Mouse (Mus musculus) CH12F3 (cell line): ENCODE data around the gene Gm17402.

Source experiments
- in situ Hi-C: fragments of 300-500 bp; cut with MboI; formaldehyde crosslinking; loops from 2 replicates; pipeline ENCODE4 v1.14.3; 2020; ENCODE audit warnings: low sequenced_read_pairs

Gene Gm17402

GRCm38 (mm10) chr3:67375063-67375462 is at the start of gene Gm17402:
Gene Gm17402, minus strand, starts transcription at chr3:67375163.
- in situ Hi-C loops: no loop called here

GRCm38 (mm10) chr3:67378215-67378614 is 3.3 kb upstream of the Gm17402 start:
- in situ Hi-C loops: no loop called here

- in situ Hi-C loops: loop anchor here (25.0 kb wide), 1 partner anchor 663 kb away; no protein-coding TSS in a partner anchor
Measured at GRCm38 (mm10) chr3:67374360-67374778, 594 bp downstream of the Gm17402 start.

- in situ Hi-C loops: loop anchor here (25.0 kb wide), 1 partner anchor 663 kb away; no protein-coding TSS in a partner anchor
Measured at GRCm38 (mm10) chr3:67373872-67374271, 1.1 kb downstream of the Gm17402 start, which contains the start of gene Mlf1. Gene Mlf1, plus strand, starts transcription at chr3:67374097.

GRCm38 (mm10) chr3:67372781-67373180 is 2.2 kb downstream of the Gm17402 start:
- in situ Hi-C loops: loop anchor here (25.0 kb wide), 1 partner anchor 665 kb away; no protein-coding TSS in a partner anchor

GRCm38 (mm10) chr3:67372194-67372593 is 2.8 kb downstream of the Gm17402 start:
- in situ Hi-C loops: loop anchor here (25.0 kb wide), 1 partner anchor 665 kb away; no protein-coding TSS in a partner anchor

- in situ Hi-C loops: loop anchor here (25.0 kb wide), 1 partner anchor 668 kb away; no protein-coding TSS in a partner anchor
Measured at GRCm38 (mm10) chr3:67369407-67370079, 5.4 kb downstream of the Gm17402 start.

GRCm38 (mm10) chr3:67367481-67367880 is 7.5 kb downstream of the Gm17402 start:
- in situ Hi-C loops: loop anchor here (25.0 kb wide), 1 partner anchor 670 kb away; no protein-coding TSS in a partner anchor

GRCm38 (mm10) chr3:67366087-67366892 is 8.7 kb downstream of the Gm17402 start:
- in situ Hi-C loops: loop anchor here (25.0 kb wide), 1 partner anchor 671 kb away; no protein-coding TSS in a partner anchor

- in situ Hi-C loops: loop anchor here (25.0 kb wide), 1 partner anchor 679 kb away; no protein-coding TSS in a partner anchor
Measured at GRCm38 (mm10) chr3:67358376-67358775, 16.6 kb downstream of the Gm17402 start.

GRCm38 (mm10) chr3:67352763-67353149 is 22.2 kb downstream of the Gm17402 start:
- in situ Hi-C loops: loop anchor here (5.0 to 25.0 kb wide), 2 partner anchors 210 to 685 kb away; no protein-coding TSS in a partner anchor

- in situ Hi-C loops: loop anchor here (5.0 to 25.0 kb wide), 2 partner anchors 210 to 685 kb away; no protein-coding TSS in a partner anchor
Measured at GRCm38 (mm10) chr3:67352128-67352762, 22.7 kb downstream of the Gm17402 start.

- in situ Hi-C loops: loop anchor here (5.0 to 25.0 kb wide), 2 partner anchors 211 to 686 kb away; no protein-coding TSS in a partner anchor
Measured at GRCm38 (mm10) chr3:67351406-67352127, 23.4 kb downstream of the Gm17402 start.

- in situ Hi-C loops: loop anchor here (10.0 to 25.0 kb wide), 2 partner anchors 934 to 1012 kb away; no protein-coding TSS in a partner anchor
Measured at GRCm38 (mm10) chr3:67346674-67347073, 28.3 kb downstream of the Gm17402 start.

- in situ Hi-C loops: loop anchor here (10.0 to 25.0 kb wide), 2 partner anchors 932 to 1010 kb away; no protein-coding TSS in a partner anchor
Measured at GRCm38 (mm10) chr3:67344599-67344998, 30.4 kb downstream of the Gm17402 start.

GRCm38 (mm10) chr3:67343004-67343662 is 31.8 kb downstream of the Gm17402 start:
- in situ Hi-C loops: loop anchor here (10.0 to 25.0 kb wide), 2 partner anchors 931 to 1008 kb away; no protein-coding TSS in a partner anchor

- in situ Hi-C loops: loop anchor here (10.0 to 25.0 kb wide), 2 partner anchors 929 to 1006 kb away; no protein-coding TSS in a partner anchor
Measured at GRCm38 (mm10) chr3:67340921-67341320, 34.0 kb downstream of the Gm17402 start.

- in situ Hi-C loops: loop anchor here (25.0 kb wide), 1 partner anchor 927 kb away; no protein-coding TSS in a partner anchor
Measured at GRCm38 (mm10) chr3:67339558-67339957, 35.4 kb downstream of the Gm17402 start.

- in situ Hi-C loops: no loop called here
Measured at GRCm38 (mm10) chr3:67322422-67322821, 52.5 kb downstream of the Gm17402 start.
